Mouse (Mus musculus) kidney, adult 2 months (tissue): ENCODE measurements around the gene Krit1. TPM values are rescaled to one million over a fixed set of nuclear protein-coding genes. Genes with fewer than 3 reads are reported as not detected.
A peak's percentile ranks its signal among the peaks of the same experiment; 100 is the strongest.
"Not testable (repeated sequence)": the region's sequence is repeated elsewhere in the genome, so short reads cannot be mapped to it uniquely, and the experiment has no call there.

Experiments used
- DNase-seq: peaks from one replicate; pipeline ENCODE4 v3.0.0; 2021
- H3K27ac ChIP-seq: fragments of 200-500 bp; 2 replicates; pipeline ENCODE4 v1.5.1; 2012; ENCODE audit warnings: low read depth, low read length, control low read depth, inconsistent platforms; ENCODE audit not compliant: insufficient read depth
- H3K27me3 ChIP-seq: fragments of 200-500 bp; replicated peaks from 2 replicates; pipeline ENCODE4 v1.6.1; 2012; ENCODE audit warnings: mild to moderate bottlenecking, moderate library complexity, low read length, inconsistent platforms; ENCODE audit not compliant: control insufficient read depth, insufficient read depth
- H3K36me3 ChIP-seq: fragments of 200-500 bp; 2 replicates; pipeline ENCODE4 v1.6.1; 2012; ENCODE audit warnings: mild to moderate bottlenecking, moderate library complexity, low read length, inconsistent platforms; ENCODE audit not compliant: control insufficient read depth, insufficient read depth
- H3K4me1 ChIP-seq: fragments of 200-500 bp; 2 replicates; pipeline ENCODE4 v1.6.1; 2011; ENCODE audit warnings: low read length; ENCODE audit not compliant: control insufficient read depth, insufficient read depth
- H3K4me3 ChIP-seq: fragments of 200-500 bp; 2 replicates; pipeline ENCODE4 v1.5.1; 2011; ENCODE audit warnings: mild to moderate bottlenecking, low read depth, low read length, control low read depth; ENCODE audit not compliant: insufficient read depth
- CTCF ChIP-seq: fragments of 200-500 bp; conservative IDR thresholded peaks from 2 replicates; pipeline ENCODE4 v1.5.1; 2011; ENCODE audit warnings: low read depth, mild to moderate bottlenecking, control low read depth, low read length, moderate library complexity, mixed read lengths; ENCODE audit not compliant: insufficient read depth, insufficient read length
- POLR2A ChIP-seq: fragments of 200-500 bp; IDR thresholded peaks from one replicate; pipeline ENCODE4 v1.6.1; 2011; ENCODE audit warnings: low read depth, low read length, control low read depth
- WGBS: fragments of 180-500 bp; shearing (Covaris S2); methylation state at CpG from one replicate; pipeline ENCODE4 v1.1.7; 2018; 5-methylcytosine and 5-hydroxymethylcytosine counted together
- polyA plus RNA-seq: library from polyadenylated mRNA; depleted of rRNA; stranded (reverse); fragments of >200 nt; gene quantifications from 2 replicates; pipeline ENCODE4 v1.2.3, GENCODE M21; 2012; rRNA removed

The Krit1 gene
- polyA plus RNA-seq, 1 experiment: 8.3 TPM

DNA sequence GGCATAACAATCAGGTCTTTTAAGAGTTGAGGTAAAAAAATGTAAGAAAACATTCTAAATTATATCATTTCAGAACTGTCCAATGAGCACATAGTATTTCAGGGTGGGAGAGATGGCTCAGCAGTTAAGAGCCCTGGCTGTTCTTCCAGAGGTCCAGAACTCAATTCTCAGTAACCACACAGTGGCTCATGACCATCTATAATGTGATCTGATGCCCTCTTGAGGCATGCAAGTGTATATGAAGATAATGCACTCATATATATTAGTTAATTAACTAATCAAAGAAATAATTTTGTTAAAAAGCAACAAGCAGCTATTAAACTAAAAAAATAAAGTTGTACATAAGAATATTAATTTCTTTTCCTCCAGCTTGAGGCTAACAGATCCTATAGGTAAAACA lies 86.2 kb downstream of the Krit1 start:
- H3K27me3 ChIP-seq: no peaks in the 10 kb centered on the region
- no peak overlapping the region for H3K4me3 ChIP-seq
- no peaks in the 10 kb centered on the region for H3K36me3 ChIP-seq
- H3K27ac ChIP-seq: no peak overlapping the region
- no peaks in the 10 kb centered on the region for H3K4me1 ChIP-seq
- no peak for TF ChIP-seq POLR2A
- TF ChIP-seq CTCF: no peak
- no peak for DNase-seq

DNA sequence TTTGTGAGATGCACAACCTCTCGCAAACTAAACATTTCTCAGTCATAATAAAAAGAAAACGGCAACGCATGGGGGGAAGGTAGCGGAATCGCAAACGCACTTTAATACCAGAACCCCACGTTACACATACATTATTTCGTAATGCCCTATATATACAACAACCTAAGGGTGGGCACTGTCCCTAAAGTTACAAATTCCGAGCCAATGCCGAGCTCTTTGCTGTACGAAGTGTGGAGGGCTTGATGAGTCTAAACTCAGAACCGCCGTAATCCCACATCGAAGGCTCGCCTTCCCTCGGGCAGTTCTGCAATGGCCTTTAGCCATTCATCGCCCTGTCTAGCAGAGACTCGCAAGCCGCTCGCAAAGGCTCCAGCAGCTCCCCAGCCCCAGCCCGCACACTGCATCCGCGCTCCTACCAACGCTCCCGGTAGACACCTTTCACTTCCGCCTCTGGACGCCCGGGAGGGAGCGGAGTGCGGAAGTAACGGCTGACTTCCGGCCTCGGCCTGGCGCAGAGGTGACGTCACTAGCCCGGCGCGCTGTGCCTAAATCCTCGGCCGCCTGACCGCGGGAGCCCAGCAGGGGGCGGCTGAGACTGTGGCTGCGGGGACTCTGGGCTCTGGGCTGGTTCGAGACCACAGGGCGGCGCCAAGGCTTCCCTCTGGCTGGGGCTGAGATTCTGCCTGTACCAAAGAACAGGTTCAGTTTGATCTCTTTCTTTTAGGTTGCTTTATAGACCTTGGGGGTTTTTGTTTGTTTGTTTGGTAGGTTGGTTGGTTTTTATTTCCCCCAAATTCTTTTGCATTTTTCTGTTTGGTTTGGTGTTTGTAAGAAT lies 90.7 kb downstream of the Krit1 start, which contains the start of gene Mterf1a:
Gene Mterf1a (minus strand): TSS at position 475 of the 835 bp plus-strand sequence.
- peak; percentile 33 for DNase-seq

DNA sequence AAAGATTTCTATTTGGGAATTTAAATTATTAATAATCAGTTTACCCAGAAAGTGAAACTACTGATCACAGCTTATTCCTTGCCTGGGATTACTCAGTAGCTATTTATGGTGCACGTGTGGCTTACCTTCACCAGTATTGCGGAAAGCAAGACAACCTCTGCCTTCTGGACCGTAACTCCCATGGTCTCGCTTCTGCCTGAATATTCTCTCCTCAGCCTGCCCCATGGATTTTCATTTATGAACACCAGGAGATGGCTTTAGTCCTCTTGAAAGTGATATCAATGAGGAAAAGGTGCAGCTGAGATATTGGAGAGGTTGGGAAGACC lies 91.3 kb downstream of the Krit1 start:
- not testable (repeated sequence) for H3K4me1 ChIP-seq, H3K27me3 ChIP-seq, H3K27ac ChIP-seq, H3K36me3 ChIP-seq, DNase-seq, H3K4me3 ChIP-seq
- 91% methylated on average over 4 of the region's 4 CpGs for WGBS

More for the DNA sequence above, 90.7 kb downstream of the Krit1 start, which contains the start of gene Mterf1a:
- H3K4me3 ChIP-seq: peak within 1 kb of the TSS; percentile 31; the same call in 1 of the 2 replicates
- H3K4me1 ChIP-seq, H3K27me3 ChIP-seq, H3K36me3 ChIP-seq, H3K27ac ChIP-seq: not testable (repeated sequence)
- WGBS: 4% methylated on average over 8 of the region's 47 CpGs

Other genes starting within 250 kb of the Krit1 start
- 1.5 and 1.7 TPM in 2 replicates for gene 1700109H08Rik, start 231.6 kb upstream of the Krit1 start, polyA plus RNA-seq
- 10.8 and 11.1 TPM in 2 replicates for gene Pex1, start 207.1 kb upstream of the Krit1 start, polyA plus RNA-seq
- 4.3 TPM in 2 replicates for gene Rbm48, start 206.6 kb upstream of the Krit1 start, polyA plus RNA-seq
- not detected in 2 replicates for gene Tmbim7, start 152.0 kb upstream of the Krit1 start, polyA plus RNA-seq
- gene Gatad1, start 146.0 kb upstream of the Krit1 start, polyA plus RNA-seq: 76.9 and 93.0 TPM in 2 replicates
- 21.9 and 22.3 TPM in 2 replicates for gene Ankib1, start 259 bp upstream of the Krit1 start, polyA plus RNA-seq
- gene Lrrd1, start 42.0 kb downstream of the Krit1 start, polyA plus RNA-seq: 0.11 and 0.20 TPM in 2 replicates
- gene Mterf1a, start 90.7 kb downstream of the Krit1 start, polyA plus RNA-seq: 1.0 and 1.1 TPM in 2 replicates
- 5.7 and 6.3 TPM in 2 replicates for gene Akap9, start 124.9 kb downstream of the Krit1 start, polyA plus RNA-seq